Mouse (Mus musculus) embryonic stem cell, embryonic (primary cell): ENCODE measurements at regions not wholly inside any gene's neighbourhood (a gene's known extent, or its start where the extent isn't known, plus 50 kb on each side); places are given as distances from the start of the nearest gene placed in this dataset.
"Not testable (repeated sequence)": the region's sequence is repeated elsewhere in the genome, so short reads cannot be mapped to it uniquely, and the experiment has no call there.

Source experiments
- CTCF ChIA-PET, 4 experiments: fragments of 300-600 bp in 2 of 4; fragments of 350-600 bp in 2 of 4; sonication (Branson Sonifier 250); formaldehyde crosslinking; loops; one replicate each; lab custom pipeline; 2022; ENCODE audit warnings: inconsistent platforms in 2 of 4; lab: Charles Lee
- POLR2A ChIA-PET, 4 experiments: fragments of 300-600 bp in 2 of 4; fragments of 350-600 bp in 2 of 4; sonication (Branson Sonifier 250); formaldehyde crosslinking; loops; one replicate each; lab custom pipeline; 2022; ENCODE audit warnings: antibody characterized with exemption in 4 of 4, inconsistent platforms in 1 of 4; lab: Charles Lee

- POLR2A ChIA-PET, result interaction anchor here (0.6 to 2.3 kb wide), 11 partner anchors 9 to 171 kb away, joined by 3 to 11 read pairs (median 3); partner anchors contain the start of gene Ptger1 (in 1 of the 4)
- CTCF ChIA-PET, result interaction anchor here in 3 of 4 experiments (1.0 to 2.6 kb wide), 8 partner anchors 15 to 118 kb away, joined by 3 to 7 read pairs (median 5); partner anchors contain the start of genes Asf1b (in 1 of the 3) and Gm10644 (in 1 of the 3)
Observed at GRCm38 (mm10) chr8:83837637-83838378, 62.1 kb upstream of the Adgrl1 start.

- ChIA-PET CTCF (interaction anchor here in 3 of 4 experiments (0.6 to 1.8 kb wide), 18 partner anchors 11 to 792 kb away, joined by 3 to 16 read pairs (median 4); no protein-coding TSS in a partner anchor), POLR2A (interaction anchor here in 3 of 4 experiments (0.6 to 1.9 kb wide), 20 partner anchors 11 to 812 kb away, joined by 3 to 7 read pairs (median 3); partner anchors contain the start of gene 4930432K21Rik (in 1 of the 3))
Observed at GRCm38 (mm10) chr8:83829851-83830250, 70.1 kb upstream of the Adgrl1 start.

GRCm38 (mm10) chr8:83824925-83825680 lies 74.8 kb upstream of the Adgrl1 start:
- POLR2A ChIA-PET, result interaction anchor here in 2 of 4 experiments (0.9 to 2.2 kb wide), 8 partner anchors 13 to 111 kb away, joined by 3 to 5 read pairs (median 4); partner anchors contain the start of gene Ddx39 (in 1 of the 2)

GRCm38 (mm10) chr8:83819086-83819485 lies 78.0 kb upstream of the Adgre5 start:
- ChIA-PET CTCF (interaction anchor here in 3 of 4 experiments (0.6 to 1.9 kb wide), 9 partner anchors 10 to 194 kb away, joined by 3 to 10 read pairs (median 3); partner anchors contain the start of gene Asf1b (in 1 of the 3)), POLR2A (interaction anchor here (0.6 to 2.5 kb wide), 42 partner anchors 8 to 961 kb away, joined by 3 to 24 read pairs (median 4); partner anchors contain the start of genes Asf1b (in 1 of the 4), Ddx39 (in 1 of the 4), Gm10644 (in 1 of the 4) and Mri1 (in 1 of the 4))

More at GRCm38 (mm10) chr8:83824925-83825680, 74.8 kb upstream of the Adgrl1 start:
- CTCF ChIA-PET, result interaction anchor here in 1 of 4 experiments (0.8 kb wide), 1 partner anchor 42 kb away, joined by 3 read pairs; no protein-coding TSS in a partner anchor

GRCm38 (mm10) chr8:83810651-83811050 lies 69.5 kb upstream of the Adgre5 start:
- ChIA-PET CTCF (interaction anchor here in 3 of 4 experiments (0.6 to 1.2 kb wide), 3 partner anchors 28 to 422 kb away, joined by 3 to 8 read pairs (median 3); no protein-coding TSS in a partner anchor), POLR2A (interaction anchor here (0.5 to 4.6 kb wide), 22 partner anchors 8 to 1615 kb away, joined by 3 to 24 read pairs (median 4); no protein-coding TSS in a partner anchor)

- POLR2A ChIA-PET, result interaction anchor here in 2 of 4 experiments (0.6 to 1.4 kb wide), 3 partner anchors 13 to 150 kb away, joined by 3 read pairs; partner anchors contain the start of gene Asf1b (in 1 of the 2)
- CTCF ChIA-PET, result interaction anchor here in 1 of 4 experiments (0.7 kb wide), 1 partner anchor 37 kb away, joined by 3 read pairs; no protein-coding TSS in a partner anchor
Observed at GRCm38 (mm10) chr8:83805612-83806011, 64.5 kb upstream of the Adgre5 start.

- POLR2A ChIA-PET, result not testable (repeated sequence)
- CTCF ChIA-PET, result interaction anchor here in 2 of 4 experiments (0.7 to 2.8 kb wide), 4 partner anchors 27 to 105 kb away, joined by 3 to 12 read pairs (median 8); no protein-coding TSS in a partner anchor
Observed at GRCm38 (mm10) chr8:83803312-83803711, 62.2 kb upstream of the Adgre5 start.

- ChIA-PET POLR2A (interaction anchor here in 3 of 4 experiments (0.7 to 4.2 kb wide), 15 partner anchors 8 to 94 kb away, joined by 3 to 20 read pairs (median 3); no protein-coding TSS in a partner anchor), CTCF (interaction anchor here in 3 of 4 experiments (0.6 to 2.8 kb wide), 14 partner anchors 16 to 795 kb away, joined by 3 to 12 read pairs (median 4); no protein-coding TSS in a partner anchor)
Observed at GRCm38 (mm10) chr8:83802506-83802905, 61.4 kb upstream of the Adgre5 start.

GRCm38 (mm10) chr8:83799607-83799950 lies 58.5 kb upstream of the Adgre5 start:
- POLR2A ChIA-PET, result interaction anchor here in 3 of 4 experiments (0.7 to 4.2 kb wide), 9 partner anchors 13 to 104 kb away, joined by 3 to 20 read pairs (median 4); no protein-coding TSS in a partner anchor
- CTCF ChIA-PET, result interaction anchor here in 2 of 4 experiments (0.8 to 1.1 kb wide), 2 partner anchors 75 to 94 kb away, joined by 3 read pairs; no protein-coding TSS in a partner anchor

- CTCF ChIA-PET, result interaction anchor here in 1 of 4 experiments (1.1 kb wide), 1 partner anchor 95 kb away, joined by 3 read pairs; no protein-coding TSS in a partner anchor
- POLR2A ChIA-PET, result interaction anchor here in 3 of 4 experiments (0.6 to 4.2 kb wide), 8 partner anchors 12 to 104 kb away, joined by 3 to 20 read pairs (median 4); no protein-coding TSS in a partner anchor
Observed at GRCm38 (mm10) chr8:83798881-83799606, 57.9 kb upstream of the Adgre5 start.

GRCm38 (mm10) chr8:83793491-83794238 lies 52.5 kb upstream of the Adgre5 start:
- POLR2A ChIA-PET, result interaction anchor here in 3 of 4 experiments (0.7 to 1.9 kb wide), 17 partner anchors 8 to 162 kb away, joined by 3 to 7 read pairs (median 4); partner anchors contain the start of genes Asf1b (in 1 of the 3) and Gm10644 (in 1 of the 3)
- CTCF ChIA-PET, result interaction anchor here in 3 of 4 experiments (0.5 to 1.7 kb wide), 6 partner anchors 10 to 492 kb away, joined by 3 to 9 read pairs (median 4); partner anchors contain the start of genes Asf1b (in 1 of the 3) and Gm10644 (in 1 of the 3)
